Mouse (Mus musculus) myocyte (in vitro differentiated cells): Measurements from ENCODE around the gene Trak1. TPM values are rescaled to one million over a fixed set of nuclear protein-coding genes. Genes with fewer than 3 reads are reported as not detected.
A peak's percentile ranks its signal among the peaks of the same experiment; 100 is the strongest.

Source experiments
- H3K27me3 ChIP-seq: one replicate; pipeline ENCODE4 v1.6.1; 2011; ENCODE audit not compliant: control insufficient read depth, insufficient read depth, insufficient read length
- H3K36me3 ChIP-seq: one replicate; pipeline ENCODE4 v1.6.1; 2011; ENCODE audit not compliant: control insufficient read depth, insufficient read depth
- H3K4me2 ChIP-seq: one replicate; pipeline ENCODE4 v1.6.1; 2011; ENCODE audit warnings: low read depth, control low read depth
- H3K4me3 ChIP-seq: one replicate; pipeline ENCODE4 v1.5.1; 2011; ENCODE audit warnings: mild to moderate bottlenecking, control low read depth, moderate library complexity
- H3K79me2 ChIP-seq: one replicate; pipeline ENCODE4 v1.6.1; 2011; ENCODE audit not compliant: control insufficient read depth, insufficient read depth
- H3ac ChIP-seq: one replicate; pipeline ENCODE4 v1.6.1; 2011; ENCODE audit not compliant: control insufficient read depth, insufficient read length
- CEBPB ChIP-seq: IDR thresholded peaks from 2 replicates; pipeline ENCODE4 v1.6.1; 2011; ENCODE audit warnings: mild to moderate bottlenecking, moderate library complexity; ENCODE audit not compliant: poor library complexity, insufficient read depth, severe bottlenecking
- E2F4 ChIP-seq: IDR thresholded peaks from one replicate; pipeline ENCODE4 v1.6.1; 2011; ENCODE audit warnings: mild to moderate bottlenecking, control low read depth, moderate library complexity; ENCODE audit not compliant: insufficient read depth
- MAX ChIP-seq: IDR thresholded peaks from one replicate; pipeline ENCODE4 v1.6.1; 2011; ENCODE audit warnings: low read depth, mild to moderate bottlenecking, control low read depth
- MYOD1 ChIP-seq, 3 experiments: IDR thresholded peaks; one replicate each; pipeline ENCODE4 v1.6.1; 2011; ENCODE audit warnings: control low read depth in 2 of 3, low read depth in 2 of 3, mild to moderate bottlenecking in 2 of 3, moderate library complexity in 1 of 3; ENCODE audit not compliant: insufficient read length in 2 of 3, control insufficient read depth in 1 of 3
- MYOG ChIP-seq, 3 experiments: IDR thresholded peaks; one replicate each; pipeline ENCODE4 v1.6.1; 2011; ENCODE audit warnings: control low read depth in 2 of 3, low read depth in 2 of 3, mild to moderate bottlenecking in 2 of 3; ENCODE audit not compliant: insufficient read length in 2 of 3, control insufficient read depth in 1 of 3, insufficient read depth in 1 of 3
- POLR2A ChIP-seq: IDR thresholded peaks from one replicate; pipeline ENCODE4 v1.6.1; 2011; ENCODE audit warnings: low read depth, mild to moderate bottlenecking, control low read depth, moderate library complexity; ENCODE audit not compliant: insufficient read length
- POLR2AphosphoS2 ChIP-seq: IDR thresholded peaks from one replicate; pipeline ENCODE4 v1.6.1; 2011; ENCODE audit warnings: low read depth, control low read depth; ENCODE audit not compliant: insufficient read length
- REST ChIP-seq: IDR thresholded peaks from one replicate; pipeline ENCODE4 v1.6.1; 2011; ENCODE audit warnings: mild to moderate bottlenecking, control low read depth, moderate library complexity; ENCODE audit not compliant: insufficient read depth, insufficient read length
- SRF ChIP-seq: IDR thresholded peaks from one replicate; pipeline ENCODE4 v1.6.1; 2011; ENCODE audit warnings: low read depth; ENCODE audit not compliant: control insufficient read depth, insufficient read length
- TCF12 ChIP-seq: IDR thresholded peaks from one replicate; pipeline ENCODE4 v1.6.1; 2011; ENCODE audit warnings: mild to moderate bottlenecking, control low read depth; ENCODE audit not compliant: poor library complexity, insufficient read depth, severe bottlenecking
- TCF3 ChIP-seq: IDR thresholded peaks from one replicate; pipeline ENCODE4 v1.6.1; 2011; ENCODE audit warnings: low read depth, control low read depth; ENCODE audit not compliant: insufficient read length
- USF1 ChIP-seq: IDR thresholded peaks from one replicate; pipeline ENCODE4 v1.6.1; 2011; ENCODE audit warnings: low read depth, mild to moderate bottlenecking, control low read depth, moderate library complexity
- polyA plus RNA-seq: library from polyadenylated mRNA; unstranded; fragments of >200 nt; fragmentation: generic; extraction: Trizol; gene quantifications from one replicate; pipeline ENCODE4 v1.2.1, GENCODE M21; 2012; ENCODE audit warnings: missing spikeins

The Trak1 gene
- polyA plus RNA-seq, 1 experiment: 60.8 TPM

- Histone ChIP-seq H3K79me2 (peaks cover 33% of the 10 kb centered on the region), H3K27me3 (no peaks in the 10 kb centered on the region), H3K36me3 (no peaks in the 10 kb centered on the region), H3K4me2 (no peak overlapping the region), H3K4me3 (no peak overlapping the region), H3ac (no peak overlapping the region)
- TF ChIP-seq MAX (no peak), POLR2AphosphoS2 (no peak), E2F4 (no peak)
Observed at GRCm38 (mm10) chr9:121366135-121366863, 69.0 kb downstream of the Trak1 start.

GRCm38 (mm10) chr9:121366864-121367245, 69.6 kb downstream of the Trak1 start:
- H3K4me2 ChIP-seq: no peak overlapping the region
- TF ChIP-seq TCF12 (no peak), MAX (no peak), POLR2AphosphoS2 (no peak), POLR2A (no peak), USF1 (no peak), CEBPB (no peak), MYOD1 (IDR thresholded peaks at IDR 0.05; ENCODE audit: control insufficient read depth in 1 of 3, insufficient read length in 2 of 3, low read depth in 2 of 3) (no peak)
- H3K79me2 ChIP-seq: peaks cover 31% of the 10 kb centered on the region
- H3ac ChIP-seq: no peak overlapping the region
- no peak overlapping the region for H3K4me3 ChIP-seq
- H3K27me3 ChIP-seq: no peaks in the 10 kb centered on the region
- no peaks in the 10 kb centered on the region for H3K36me3 ChIP-seq

- H3K4me3 ChIP-seq: no peak overlapping the region
- no peak for TF ChIP-seq MYOD1 (IDR thresholded peaks at IDR 0.05; ENCODE audit: control insufficient read depth in 1 of 3, insufficient read length in 2 of 3, low read depth in 2 of 3)
Observed at GRCm38 (mm10) chr9:121369573-121369972, 72.3 kb downstream of the Trak1 start.

GRCm38 (mm10) chr9:121371346-121371891, 74.1 kb downstream of the Trak1 start:
- Histone ChIP-seq H3K79me2 (peaks cover 48% of the 10 kb centered on the region), H3K4me3 (no peak overlapping the region), H3K4me2 (peak overlapping the region; percentile 94), H3K36me3 (no peaks in the 10 kb centered on the region), H3ac (peak overlapping the region; percentile 11), H3K27me3 (no peaks in the 10 kb centered on the region)
- TF ChIP-seq POLR2AphosphoS2 (no peak), MYOD1 (IDR thresholded peaks at IDR 0.05; ENCODE audit: control insufficient read depth in 1 of 3, insufficient read length in 2 of 3, low read depth in 2 of 3) (peak in 2 of 3 experiments; percentile 51 to 75), MYOG (IDR thresholded peaks at IDR 0.05; ENCODE audit: control insufficient read depth in 1 of 3, insufficient read depth in 1 of 3, insufficient read length in 2 of 3, low read depth in 2 of 3) (peak in 2 of 3 experiments; percentile 21 to 80), MAX (no peak), POLR2A (peak; percentile 50), TCF3 (no peak)

More at GRCm38 (mm10) chr9:121369573-121369972, 72.3 kb downstream of the Trak1 start:
- Histone ChIP-seq H3ac (no peak overlapping the region), H3K79me2 (peaks cover 34% of the 10 kb centered on the region), H3K27me3 (no peaks in the 10 kb centered on the region), H3K4me2 (no peak overlapping the region), H3K36me3 (no peaks in the 10 kb centered on the region)

GRCm38 (mm10) chr9:121371946-121372646, 74.8 kb downstream of the Trak1 start:
- TF ChIP-seq TCF3 (no peak), SRF (no peak), USF1 (no peak), TCF12 (no peak), MYOD1 (IDR thresholded peaks at IDR 0.05; ENCODE audit: control insufficient read depth in 1 of 3, insufficient read length in 2 of 3, low read depth in 2 of 3) (no peak), MAX (no peak), CEBPB (no peak), REST (no peak), MYOG (IDR thresholded peaks at IDR 0.05; ENCODE audit: control insufficient read depth in 1 of 3, insufficient read depth in 1 of 3, insufficient read length in 2 of 3, low read depth in 2 of 3) (no peak), E2F4 (no peak)
- Histone ChIP-seq H3K36me3 (no peaks in the 10 kb centered on the region), H3K27me3 (no peaks in the 10 kb centered on the region), H3K4me2 (peak overlapping the region; percentile 86), H3K79me2 (peaks cover 53% of the 10 kb centered on the region), H3ac (peak overlapping the region; percentile 11), H3K4me3 (no peak overlapping the region)
